Mouse (Mus musculus): ENCODE measurements around the gene Bmp6. TPM values are rescaled to one million over a fixed set of nuclear protein-coding genes. Genes with fewer than 3 reads are reported as not detected.

The Bmp6 gene
- total and polyA plus RNA-seq, 2 experiments from 2014 or later: 2.0 to 19.2 TPM

- H3K9ac ChIP-seq (replicated peaks; ENCODE audit: low read depth, low read length): no peak overlapping the region
These were observed 175.4 kb downstream of the Bmp6 start for GRCm38 (mm10) chr13:38520299-38520698.

GRCm38 (mm10) chr13:38522056-38522654, 177.2 kb downstream of the Bmp6 start:
- no peak overlapping the region for H3K9ac ChIP-seq (replicated peaks; ENCODE audit: low read depth, low read length)
- H3K9me3 ChIP-seq (replicated peaks; ENCODE audit: control insufficient read depth, low read length): no peaks in the 10 kb centered on the region
- DNase-seq (ENCODE audit: low spot score) (no peak), ATAC-seq (ENCODE audit: insufficient read depth, low read depth) (no peak)
- TF ChIP-seq CTCF (IDR thresholded peaks at IDR 0.05; ENCODE audit: low read depth) (no peak), EP300 (IDR thresholded peaks at IDR 0.05; ENCODE audit: low read depth) (no peak)
- H3K4me2 ChIP-seq (ENCODE audit: low read depth, low read length): no peak overlapping the region
- WGBS: 68% methylated on average over 4 of the region's 4 CpGs
- H3K27me3 ChIP-seq (ENCODE audit: control insufficient read depth, insufficient read depth, low read length): no peaks in the 10 kb centered on the region
- no peak overlapping the region for H3K27ac ChIP-seq (ENCODE audit: low read depth)
- H3K4me3 ChIP-seq (ENCODE audit: low read depth, low read length): no peak overlapping the region
- H3K36me3 ChIP-seq (replicated peaks; ENCODE audit: control insufficient read depth, insufficient read depth, low read length): peaks cover 62% of the 10 kb centered on the region
- peaks cover 22% of the 10 kb centered on the region for H3K4me1 ChIP-seq (ENCODE audit: control insufficient read depth, insufficient read depth)

More at GRCm38 (mm10) chr13:38520299-38520698, 175.4 kb downstream of the Bmp6 start:
- Histone ChIP-seq H3K4me3 (ENCODE audit: low read depth, low read length) (no peak overlapping the region), H3K4me1 (ENCODE audit: control insufficient read depth, insufficient read depth) (peaks cover 6% of the 10 kb centered on the region), H3K27ac (ENCODE audit: low read depth) (no peak overlapping the region), H3K36me3 (replicated peaks; ENCODE audit: control insufficient read depth, insufficient read depth, low read length) (peaks cover 78% of the 10 kb centered on the region), H3K27me3 (ENCODE audit: control insufficient read depth, insufficient read depth, low read length) (no peaks in the 10 kb centered on the region), H3K4me2 (ENCODE audit: low read depth, low read length) (no peak overlapping the region), H3K9me3 (replicated peaks; ENCODE audit: control insufficient read depth, low read length) (no peaks in the 10 kb centered on the region)
- DNase-seq (ENCODE audit: low spot score) (no peak), ATAC-seq (ENCODE audit: insufficient read depth, low read depth) (no peak)
- WGBS: 81% methylated on average over 11 of the region's 11 CpGs
- TF ChIP-seq EP300 (IDR thresholded peaks at IDR 0.05; ENCODE audit: low read depth): no peak
- TF ChIP-seq CTCF (IDR thresholded peaks at IDR 0.05; ENCODE audit: low read depth): no peak

- Histone ChIP-seq H3K9ac (replicated peaks; ENCODE audit: low read depth, low read length) (no peak overlapping the region), H3K9me3 (replicated peaks; ENCODE audit: control insufficient read depth, low read length) (no peaks in the 10 kb centered on the region), H3K27ac (ENCODE audit: low read depth) (no peak overlapping the region), H3K4me2 (ENCODE audit: low read depth, low read length) (no peak overlapping the region), H3K36me3 (replicated peaks; ENCODE audit: control insufficient read depth, insufficient read depth, low read length) (peaks cover 51% of the 10 kb centered on the region), H3K27me3 (ENCODE audit: control insufficient read depth, insufficient read depth, low read length) (no peaks in the 10 kb centered on the region), H3K4me1 (ENCODE audit: control insufficient read depth, insufficient read depth) (peaks cover 25% of the 10 kb centered on the region), H3K4me3 (ENCODE audit: low read depth, low read length) (no peak overlapping the region)
- ATAC-seq (ENCODE audit: insufficient read depth, low read depth): no peak
- no peak for DNase-seq (ENCODE audit: low spot score)
- no peak for TF ChIP-seq CTCF (IDR thresholded peaks at IDR 0.05; ENCODE audit: low read depth)
- WGBS: 86% methylated on average over 11 of the region's 11 CpGs
These were observed 178.3 kb downstream of the Bmp6 start for GRCm38 (mm10) chr13:38523231-38523630.

GRCm38 (mm10) chr13:38525261-38525660, 180.4 kb downstream of the Bmp6 start:
- DNase-seq (ENCODE audit: low spot score) (no peak), ATAC-seq (ENCODE audit: insufficient read depth, low read depth) (no peak)
- H3K9me3 ChIP-seq (replicated peaks; ENCODE audit: control insufficient read depth, low read length): no peaks in the 10 kb centered on the region
- H3K4me1 ChIP-seq (ENCODE audit: control insufficient read depth, insufficient read depth): peaks cover 29% of the 10 kb centered on the region
- H3K9ac ChIP-seq (replicated peaks; ENCODE audit: low read depth, low read length): no peak overlapping the region; the same call in 1 of the 2 replicates
- no peak for TF ChIP-seq EP300 (IDR thresholded peaks at IDR 0.05; ENCODE audit: low read depth)
- TF ChIP-seq CTCF (IDR thresholded peaks at IDR 0.05; ENCODE audit: low read depth): no peak
- peaks cover 31% of the 10 kb centered on the region for H3K36me3 ChIP-seq (replicated peaks; ENCODE audit: control insufficient read depth, insufficient read depth, low read length)
- H3K27me3 ChIP-seq (ENCODE audit: control insufficient read depth, insufficient read depth, low read length): no peaks in the 10 kb centered on the region
- 84% methylated on average over 3 of the region's 3 CpGs for WGBS
- 0 out of 2 replicates have a peak overlapping the region, but pooled peaks have one; percentile 25 for H3K4me2 ChIP-seq (ENCODE audit: low read depth, low read length)
- H3K27ac ChIP-seq (ENCODE audit: low read depth): no peak overlapping the region
- no peak overlapping the region for H3K4me3 ChIP-seq (ENCODE audit: low read depth, low read length)

GRCm38 (mm10) chr13:38526116-38526515, 181.2 kb downstream of the Bmp6 start:
- no peak overlapping the region for H3K9ac ChIP-seq (replicated peaks; ENCODE audit: low read depth, low read length)
- H3K27ac ChIP-seq (ENCODE audit: low read depth): no peak overlapping the region
- no peaks in the 10 kb centered on the region for H3K27me3 ChIP-seq (ENCODE audit: control insufficient read depth, insufficient read depth, low read length)
- 32% methylated on average over 2 of the region's 2 CpGs for WGBS
- TF ChIP-seq CTCF (IDR thresholded peaks at IDR 0.05; ENCODE audit: low read depth) (no peak), EP300 (IDR thresholded peaks at IDR 0.05; ENCODE audit: low read depth) (no peak)
- ATAC-seq (ENCODE audit: insufficient read depth, low read depth) (no peak), DNase-seq (ENCODE audit: low spot score) (no peak)
- H3K9me3 ChIP-seq (replicated peaks; ENCODE audit: control insufficient read depth, low read length): no peaks in the 10 kb centered on the region
- peaks cover 29% of the 10 kb centered on the region for H3K4me1 ChIP-seq (ENCODE audit: control insufficient read depth, insufficient read depth)
- peak overlapping the region; percentile 88 for H3K4me3 ChIP-seq (ENCODE audit: low read depth, low read length)
- H3K36me3 ChIP-seq (replicated peaks; ENCODE audit: control insufficient read depth, insufficient read depth, low read length): peaks cover 24% of the 10 kb centered on the region
- H3K4me2 ChIP-seq (ENCODE audit: low read depth, low read length): peak overlapping the region; percentile 98; the same call in 1 of the 2 replicates

Data from heart, postnatal 0 days (tissue).